Mouse (Mus musculus) olfactory bulb, adult 2 months (tissue): ENCODE measurements around the gene Gm13128.
"Not testable (repeated sequence)": the region's sequence is repeated elsewhere in the genome, so short reads cannot be mapped to it uniquely, and the experiment has no call there.

Experiments used
- CTCF ChIP-seq: fragments of 200-500 bp; IDR thresholded peaks from 2 replicates; pipeline ENCODE4 v1.5.1; 2012; ENCODE audit warnings: low read depth, mild to moderate bottlenecking, low read length, moderate library complexity; ENCODE audit not compliant: insufficient read depth
- POLR2A ChIP-seq: fragments of 200-500 bp; IDR thresholded peaks from 2 replicates; pipeline ENCODE4 v1.6.1; 2012; ENCODE audit warnings: mild to moderate bottlenecking, low read depth, low read length, moderate library complexity; ENCODE audit not compliant: insufficient read depth

- TF ChIP-seq POLR2A, CTCF: not testable (repeated sequence)
Measured at GRCm38 (mm10) chr4:144335856-144336255, 5.8 kb downstream of the Gm13128 start.
